Mouse (Mus musculus) fat pad, adult 2 months (tissue): ENCODE measurements around the gene Racgap1.

Experiments used
- DNase-seq: peaks from one replicate; pipeline ENCODE4 v3.0.0-alpha.2; 2011; ENCODE audit warnings: low read depth, low spot score; ENCODE audit errors: extremely low read depth

The Racgap1 gene

DNA sequence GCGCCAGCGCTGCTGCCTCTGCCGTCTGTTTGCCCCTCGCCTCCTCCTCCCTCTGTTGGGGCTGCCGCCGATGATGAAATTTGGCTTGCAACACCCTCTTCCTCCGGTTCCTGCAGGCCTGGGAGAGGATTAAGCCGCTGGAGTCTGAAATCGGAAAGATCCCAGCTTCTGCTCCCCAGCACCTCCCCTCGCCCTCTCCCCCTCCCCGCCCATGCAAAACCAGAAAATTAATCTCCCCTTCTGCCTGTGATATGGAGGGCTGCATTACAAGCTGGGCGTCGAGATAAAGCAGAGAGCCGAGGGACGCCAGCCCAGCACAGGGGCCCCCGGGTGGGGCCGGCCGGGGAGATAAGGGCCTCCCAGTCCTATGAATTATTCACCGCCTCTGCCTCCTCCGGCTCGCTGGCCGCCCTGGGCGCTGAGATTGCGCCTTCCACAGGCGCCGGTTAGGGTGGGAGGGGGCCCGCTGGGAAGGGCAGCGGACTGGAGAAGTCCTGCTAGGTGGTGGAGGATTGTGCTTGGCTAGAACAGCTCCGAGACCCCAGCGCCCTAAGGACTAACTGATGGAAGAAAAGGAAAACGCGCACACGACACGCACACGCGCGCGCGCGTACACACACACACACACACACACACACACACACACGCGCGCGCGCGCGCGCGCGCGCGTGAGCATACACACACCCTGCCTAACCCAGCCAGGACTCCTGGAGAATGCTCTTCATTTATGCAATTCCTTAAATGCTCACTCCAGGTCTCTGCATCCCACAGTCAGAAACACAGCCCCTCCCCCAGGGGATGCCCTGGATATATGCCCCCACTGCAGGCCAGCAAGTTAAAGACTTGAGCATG is 13.4 kb upstream of the Racgap1 start:
- DNase-seq = peak; percentile 14

DNA sequence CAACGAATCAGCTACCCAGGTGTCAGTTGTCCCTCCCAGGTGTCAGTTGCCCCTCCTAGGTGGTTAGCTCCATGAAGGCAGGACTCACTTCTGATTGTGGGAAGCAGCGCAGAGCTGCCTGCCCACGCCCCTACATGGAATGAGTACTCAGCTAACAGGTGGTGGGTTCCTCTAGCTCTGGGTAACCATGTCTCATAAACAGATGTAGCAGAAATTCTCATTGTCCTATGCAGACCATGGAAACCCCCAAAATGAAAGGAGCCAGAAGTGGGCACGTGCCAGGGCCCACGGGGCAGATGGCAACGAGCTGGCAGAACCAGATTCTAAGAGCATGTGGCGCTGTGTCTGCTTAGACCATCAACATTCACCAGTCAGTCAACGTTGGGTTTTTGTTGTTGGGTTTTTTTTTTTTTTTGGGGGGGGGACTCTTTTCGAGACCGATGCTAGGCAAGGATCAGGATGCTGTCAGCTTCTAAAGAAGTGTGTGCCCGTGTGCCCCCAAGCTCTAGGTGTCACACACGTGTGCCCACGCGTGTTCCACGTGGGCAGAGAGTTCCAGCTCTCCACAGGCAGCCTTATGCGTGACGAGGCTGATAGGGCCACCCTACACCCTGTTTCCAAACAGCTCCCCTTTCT is 12.6 kb upstream of the Racgap1 start:
- DNase-seq = no peak

DNA sequence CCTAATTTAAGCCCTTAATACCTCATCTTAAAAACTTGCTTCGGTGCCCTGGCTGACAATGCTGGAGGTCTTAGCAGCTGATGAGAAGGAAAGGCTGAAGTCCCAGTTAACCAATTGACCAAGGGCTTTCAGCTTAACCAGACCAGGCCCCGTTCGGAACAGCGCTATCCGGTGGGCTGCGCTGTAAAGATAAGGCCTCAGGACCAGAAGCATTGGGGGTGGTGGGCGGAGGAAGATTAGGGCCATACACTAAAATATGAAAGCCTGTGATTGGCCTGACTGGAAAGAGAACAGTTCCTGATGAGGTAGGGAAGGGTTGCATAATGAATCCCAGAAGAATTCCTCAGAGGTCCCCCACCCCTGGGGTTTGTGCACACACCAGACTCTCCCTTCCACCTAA is 10.9 kb upstream of the Racgap1 start:
- DNase-seq = no peak

DNA sequence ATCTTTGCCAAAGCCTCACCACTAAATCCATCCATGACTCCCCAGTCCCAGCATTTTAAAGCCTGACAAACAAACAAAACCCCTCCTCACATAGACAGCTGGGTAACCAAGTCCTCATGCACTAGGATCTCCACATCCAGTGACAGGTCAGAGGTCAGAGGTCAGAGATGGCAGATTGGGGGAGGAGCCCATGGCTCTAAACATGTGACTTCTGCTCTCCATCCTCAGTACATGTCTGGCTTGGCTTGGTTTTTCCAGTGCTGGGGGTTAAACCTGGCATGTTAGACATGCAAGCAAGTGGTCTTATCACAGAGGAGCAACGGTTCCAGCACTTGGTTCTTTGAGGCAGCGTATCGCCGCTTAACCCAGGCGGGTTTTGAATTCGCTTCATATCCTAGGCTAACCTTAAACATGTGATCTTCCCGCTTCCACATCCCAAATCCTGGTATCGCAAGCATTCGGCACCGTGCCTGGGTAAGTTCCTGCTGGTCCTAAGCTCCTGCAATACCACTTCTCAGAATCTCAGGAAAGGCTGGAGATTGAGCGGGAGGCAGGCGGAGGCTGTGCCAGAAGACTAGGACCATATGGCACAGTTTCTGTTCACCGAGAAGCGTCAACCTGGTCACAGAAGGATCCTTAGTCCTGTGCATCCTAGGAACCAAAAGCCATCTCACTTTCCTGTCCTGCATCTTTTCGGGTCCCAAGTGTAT is 9.8 kb upstream of the Racgap1 start:
- DNase-seq = no peak

DNA sequence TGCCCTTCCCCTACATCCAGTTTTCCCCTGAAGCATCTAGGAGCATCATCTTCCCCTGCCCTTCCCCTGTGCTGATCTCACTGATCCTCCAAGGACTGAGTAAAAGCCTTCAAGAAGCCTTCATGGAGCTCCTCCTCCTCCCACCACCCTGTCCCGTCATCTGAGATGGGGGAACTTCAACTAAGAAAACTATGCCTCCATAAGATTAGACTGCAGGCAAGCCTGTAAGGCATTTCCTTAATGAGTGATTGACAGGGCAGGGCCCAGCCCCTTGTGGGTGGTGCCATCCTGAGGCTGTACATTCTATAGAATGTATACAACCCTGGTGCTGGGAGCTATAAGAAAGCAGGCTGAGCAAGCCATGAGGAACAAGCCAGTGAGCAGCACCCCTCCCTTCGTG is 7.0 kb upstream of the Racgap1 start:
- no peak for DNase-seq

GRCm38 (mm10) chr15:99655956-99656355 is 4.5 kb upstream of the Racgap1 start:
- no peak for DNase-seq

GRCm38 (mm10) chr15:99653876-99654275 is 2.4 kb upstream of the Racgap1 start:
- no peak for DNase-seq

GRCm38 (mm10) chr15:99653291-99653690 is 1.8 kb upstream of the Racgap1 start:
- DNase-seq = no peak

- no peak for DNase-seq
Observed at GRCm38 (mm10) chr15:99651984-99652872, 772 bp upstream of the Racgap1 start.

DNA sequence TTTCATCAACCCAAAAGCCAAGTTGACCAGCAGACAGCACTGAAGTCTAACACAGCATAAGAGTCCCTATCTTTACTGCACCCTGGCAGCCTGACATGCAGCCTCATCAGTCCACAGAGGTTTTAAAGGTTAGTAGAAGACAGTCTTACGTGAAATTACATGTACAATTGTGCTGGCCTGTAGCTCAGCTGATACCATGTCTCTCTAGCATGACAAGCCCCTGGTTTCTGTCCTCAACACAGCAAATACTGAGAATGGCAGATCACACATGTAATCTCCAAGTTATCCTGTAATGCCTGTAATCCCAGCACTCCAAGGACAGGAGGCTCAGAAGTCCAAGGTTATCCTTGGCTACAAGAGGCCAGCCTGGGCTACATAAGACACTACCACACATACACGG is 1.2 kb downstream of the Racgap1 start:
- DNase-seq = no peak

- DNase-seq = no peak
Observed at GRCm38 (mm10) chr15:99649067-99649761, 2.2 kb downstream of the Racgap1 start.

- no peak for DNase-seq
Observed at GRCm38 (mm10) chr15:99648326-99648725, 3.1 kb downstream of the Racgap1 start.

DNA sequence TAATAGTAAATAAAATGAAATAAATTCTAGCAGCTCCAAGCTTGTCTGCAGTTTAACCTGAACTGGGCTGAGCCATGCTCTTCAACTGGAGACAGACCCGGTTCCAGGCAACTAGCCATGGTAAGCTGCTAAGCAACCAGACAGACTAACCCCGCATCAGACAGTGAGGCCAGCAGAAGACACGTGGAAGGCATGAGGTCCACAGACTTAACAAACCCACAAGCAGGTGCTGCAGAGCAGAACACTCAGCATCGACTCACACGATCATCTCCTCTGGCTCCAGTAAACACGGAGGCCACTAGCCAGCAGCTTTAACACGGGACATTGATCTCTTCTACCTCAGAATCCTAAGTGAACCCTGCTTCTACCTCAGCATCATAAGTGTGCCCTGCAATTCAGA is 6.7 kb downstream of the Racgap1 start:
- DNase-seq = no peak

GRCm38 (mm10) chr15:99643832-99644231 is 7.6 kb downstream of the Racgap1 start:
- no peak for DNase-seq

DNA sequence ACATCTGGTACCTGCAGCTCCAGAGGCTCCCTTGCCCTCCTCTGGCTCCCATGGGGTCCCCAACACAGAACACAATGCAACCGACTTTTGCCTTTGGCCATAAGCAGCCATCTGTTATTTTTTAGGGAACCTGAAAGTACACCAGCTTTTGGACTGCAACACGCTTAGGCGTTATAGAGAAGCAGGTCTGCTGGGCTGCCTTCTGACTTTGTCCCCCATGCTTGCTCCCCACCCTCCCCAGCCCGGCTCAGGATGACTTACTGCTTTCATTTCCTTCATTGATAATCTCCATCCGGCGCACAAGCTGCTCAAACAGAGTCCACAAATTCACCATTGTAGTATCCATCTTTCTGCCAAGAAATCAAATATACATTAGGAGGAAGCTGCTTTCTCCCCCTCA is 8.8 kb downstream of the Racgap1 start:
- no peak for DNase-seq

DNA sequence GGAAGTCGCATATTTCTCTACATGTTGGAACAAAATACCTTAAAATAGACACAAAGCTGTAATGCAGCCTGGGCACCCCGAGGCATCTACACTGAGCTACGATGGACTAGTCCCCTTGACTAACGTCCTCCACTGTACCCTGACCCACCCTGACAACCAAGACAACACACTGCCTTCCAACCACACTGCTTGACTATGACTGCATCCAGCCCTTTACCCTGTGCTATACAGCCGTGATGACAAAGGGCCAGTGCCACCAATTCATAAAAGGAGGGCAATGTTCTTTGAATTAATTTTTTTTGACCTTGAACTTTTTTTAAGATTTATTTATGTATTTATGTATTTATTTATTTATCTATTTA is 13.4 kb downstream of the Racgap1 start:
- DNase-seq = no peak

- DNase-seq = no peak
Observed at GRCm38 (mm10) chr15:99637405-99638123, 13.9 kb downstream of the Racgap1 start.

GRCm38 (mm10) chr15:99634702-99635101 is 16.8 kb downstream of the Racgap1 start:
- DNase-seq = no peak

GRCm38 (mm10) chr15:99631618-99632017 is 19.8 kb downstream of the Racgap1 start:
- no peak for DNase-seq

DNA sequence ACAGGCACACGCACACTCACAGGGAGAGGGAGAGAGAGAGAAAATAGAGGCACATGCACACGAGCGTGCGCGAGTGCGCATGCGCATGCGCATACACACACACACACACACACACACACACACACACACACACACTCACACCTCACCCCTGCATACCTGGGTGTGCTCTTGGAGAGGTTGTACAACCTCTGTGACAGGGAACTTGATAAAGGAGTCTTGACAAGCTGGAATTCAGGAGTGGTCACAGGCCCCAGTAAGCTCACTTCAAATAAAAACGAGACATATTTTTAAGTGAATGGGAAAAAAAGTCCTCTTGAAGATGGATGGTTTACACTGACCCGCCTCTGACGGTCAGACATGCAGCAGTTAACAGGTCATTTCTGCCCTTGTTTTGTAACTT is 29.4 kb downstream of the Racgap1 start:
- no peak for DNase-seq
